Mouse (Mus musculus) induced T-regulatory cell, adult 2 months (primary cell): ENCODE results near the gene Fbxw11.
"Not testable (repeated sequence)": the region's sequence is repeated elsewhere in the genome, so short reads cannot be mapped to it uniquely, and the experiment has no call there.

Source experiments
- DNase-seq: peaks from one replicate; pipeline ENCODE4 v3.0.0-alpha.2; 2012; ENCODE audit warnings: low read depth

Fbxw11 gene

DNA sequence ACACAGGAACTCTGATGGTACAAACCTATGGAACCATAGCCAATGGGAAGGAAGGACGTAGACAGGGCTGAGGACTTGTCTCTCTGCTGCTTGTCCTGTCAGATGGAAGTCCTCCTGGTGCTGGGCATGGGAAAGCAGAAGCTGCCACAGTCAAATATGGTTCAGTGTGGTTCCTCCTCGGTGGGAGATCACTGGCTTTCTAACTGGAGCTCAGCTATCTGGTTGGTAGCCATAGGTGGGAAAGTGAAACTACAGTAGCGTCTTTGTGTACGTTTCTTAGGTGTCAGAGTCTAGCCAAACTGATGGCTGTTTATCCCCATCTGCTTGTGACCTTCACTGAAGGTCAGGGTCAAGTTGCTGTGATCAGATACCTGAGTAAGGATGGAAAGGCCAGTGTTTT lies 29.0 kb downstream of the Fbxw11 start:
- peak; percentile 52 for DNase-seq

GRCm38 (mm10) chr11:32676777-32677176 lies 34.3 kb downstream of the Fbxw11 start:
- no peak for DNase-seq

GRCm38 (mm10) chr11:32677811-32678210 lies 35.3 kb downstream of the Fbxw11 start:
- no peak for DNase-seq

DNA sequence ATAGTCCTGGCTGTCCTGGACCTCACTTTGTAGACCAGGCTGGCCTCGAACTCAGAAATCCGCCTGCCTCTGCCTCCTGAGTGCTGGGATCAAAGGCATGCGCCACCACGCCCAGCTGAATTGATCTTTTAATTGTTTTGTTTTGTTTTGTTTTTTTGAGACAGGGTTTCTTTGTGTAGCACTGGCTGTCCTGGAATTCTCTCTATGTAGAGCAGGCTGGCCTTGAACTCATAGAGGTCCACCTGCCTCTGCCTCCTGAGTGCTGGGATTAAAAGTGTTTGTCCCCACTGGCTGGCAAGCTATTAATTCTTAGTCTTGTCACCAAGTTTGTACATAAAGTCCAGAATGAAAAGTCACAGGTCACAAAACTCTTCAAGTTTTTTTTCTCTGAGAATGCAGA lies 36.6 kb downstream of the Fbxw11 start:
- not testable (repeated sequence) for DNase-seq

GRCm38 (mm10) chr11:32680014-32680413 lies 37.5 kb downstream of the Fbxw11 start:
- no peak for DNase-seq

DNA sequence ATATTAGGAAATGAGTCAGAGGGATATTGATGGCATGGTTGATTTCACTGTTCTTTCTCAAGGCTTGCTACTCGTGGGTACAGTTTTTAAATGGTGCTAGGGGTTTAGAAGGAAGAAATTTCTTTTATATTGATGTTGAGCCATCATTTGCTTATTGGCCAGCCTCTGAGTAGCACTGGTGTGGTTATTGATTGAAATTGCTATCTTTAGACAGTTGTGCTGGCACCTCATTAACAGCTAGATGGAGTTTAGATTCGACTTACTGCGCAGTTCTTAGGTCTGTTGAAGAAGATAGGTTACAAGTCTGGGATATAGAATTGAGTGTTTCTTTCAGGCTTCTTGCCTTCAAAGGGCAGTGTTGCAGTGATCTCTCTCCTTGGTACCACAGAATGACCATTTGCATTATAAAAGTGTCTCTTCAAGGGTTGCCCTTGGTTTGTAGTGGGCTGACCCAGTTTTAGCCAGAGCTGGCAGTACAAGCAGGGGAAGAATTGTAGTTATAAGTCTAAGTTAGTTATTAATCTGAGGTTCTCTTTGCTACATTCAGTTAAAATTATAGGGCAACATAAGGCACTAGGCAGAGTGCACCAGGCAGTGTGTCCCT lies 38.8 kb downstream of the Fbxw11 start:
- no peak for DNase-seq

GRCm38 (mm10) chr11:32682335-32683102 lies 40.0 kb downstream of the Fbxw11 start:
- no peak for DNase-seq

GRCm38 (mm10) chr11:32684690-32685254 lies 42.2 kb downstream of the Fbxw11 start:
- DNase-seq: no peak

- no peak for DNase-seq
These were observed 45.8 kb downstream of the Fbxw11 start for GRCm38 (mm10) chr11:32688245-32688855.

- DNase-seq: no peak
These were observed 47.0 kb downstream of the Fbxw11 start for GRCm38 (mm10) chr11:32689510-32689909.

DNA sequence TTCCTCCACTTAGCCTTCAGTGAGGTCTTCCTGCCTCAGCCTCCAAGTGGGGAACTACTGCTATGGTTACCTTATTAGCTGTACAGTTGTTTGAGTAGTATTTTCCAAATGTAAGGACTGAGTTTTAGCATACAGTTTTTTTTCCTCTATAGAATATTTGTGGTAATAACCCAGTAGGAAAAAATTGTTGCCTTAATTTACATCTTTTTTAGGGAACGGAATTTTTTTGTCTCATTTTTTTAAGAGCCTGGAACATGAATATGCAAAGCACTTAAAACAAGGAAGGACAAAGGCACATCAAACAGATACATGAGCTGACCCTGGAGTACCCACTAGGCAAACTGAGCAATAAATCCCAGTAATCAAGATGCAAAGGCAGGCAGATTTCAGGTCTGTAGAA lies 50.3 kb downstream of the Fbxw11 start:
- DNase-seq: no peak

DNA sequence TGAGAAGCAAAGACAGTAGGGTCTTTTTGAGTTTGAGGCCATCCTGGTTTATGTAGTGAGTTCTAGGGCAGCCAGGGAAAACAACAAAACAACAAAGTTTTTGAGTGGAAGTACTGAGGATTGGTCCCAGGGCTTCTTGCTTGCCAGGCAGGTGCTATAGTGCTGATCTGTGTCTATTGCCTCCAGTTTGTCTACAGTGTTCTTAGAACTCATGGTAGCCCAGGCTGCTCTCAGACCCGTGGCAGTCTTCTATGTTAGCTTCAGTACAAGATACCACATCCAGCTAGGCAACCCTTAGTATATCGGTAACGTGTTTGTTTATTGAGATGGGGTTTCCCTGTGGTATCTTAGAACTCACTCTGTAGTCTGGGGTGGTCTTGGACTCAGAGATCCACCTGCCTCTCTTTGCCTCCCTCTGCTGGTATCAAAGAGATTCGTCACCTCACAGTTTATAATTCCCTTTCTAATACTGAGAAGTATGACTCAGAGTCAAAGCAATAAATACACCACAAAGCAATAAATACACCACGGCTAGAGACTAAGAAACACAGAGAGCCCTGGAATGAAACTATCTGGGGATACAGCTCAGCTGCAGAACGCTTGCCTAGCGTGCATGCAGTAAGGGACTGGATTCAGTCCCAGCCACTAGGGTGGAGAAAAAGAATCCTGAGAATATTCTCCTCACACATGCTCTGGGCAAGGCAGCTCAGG lies 51.1 kb downstream of the Fbxw11 start:
- DNase-seq: peak; percentile 45

DNA sequence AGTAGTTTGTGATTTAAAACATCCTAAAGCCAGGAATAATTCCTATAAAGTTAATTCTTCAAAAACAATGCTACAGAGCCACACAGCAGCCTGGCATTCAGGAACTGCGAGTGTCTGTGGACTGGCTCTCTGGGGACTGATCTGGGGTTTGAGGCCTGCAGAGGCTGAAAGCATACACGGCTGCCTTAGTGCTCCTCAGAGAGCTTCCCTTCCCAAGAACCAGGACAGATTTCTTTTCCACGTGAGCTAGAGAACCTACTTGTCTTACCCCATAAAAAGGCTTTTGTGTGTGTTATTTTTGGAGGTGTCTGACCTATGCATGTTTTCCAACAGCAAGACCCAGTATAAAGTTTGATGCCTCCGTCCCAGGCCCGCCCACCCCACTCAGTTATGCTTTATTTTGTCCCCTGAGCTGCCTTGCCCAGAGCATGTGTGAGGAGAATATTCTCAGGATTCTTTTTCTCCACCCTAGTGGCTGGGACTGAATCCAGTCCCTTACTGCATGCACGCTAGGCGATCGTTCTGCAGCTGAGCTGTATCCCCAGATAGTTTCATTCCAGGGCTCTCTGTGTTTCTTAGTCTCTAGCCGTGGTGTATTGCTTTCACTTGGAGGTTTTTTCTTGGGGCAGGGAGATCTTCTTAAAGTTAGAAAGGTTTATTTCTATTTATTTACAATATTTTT lies 51.9 kb downstream of the Fbxw11 start:
- DNase-seq: not testable (repeated sequence)

DNA sequence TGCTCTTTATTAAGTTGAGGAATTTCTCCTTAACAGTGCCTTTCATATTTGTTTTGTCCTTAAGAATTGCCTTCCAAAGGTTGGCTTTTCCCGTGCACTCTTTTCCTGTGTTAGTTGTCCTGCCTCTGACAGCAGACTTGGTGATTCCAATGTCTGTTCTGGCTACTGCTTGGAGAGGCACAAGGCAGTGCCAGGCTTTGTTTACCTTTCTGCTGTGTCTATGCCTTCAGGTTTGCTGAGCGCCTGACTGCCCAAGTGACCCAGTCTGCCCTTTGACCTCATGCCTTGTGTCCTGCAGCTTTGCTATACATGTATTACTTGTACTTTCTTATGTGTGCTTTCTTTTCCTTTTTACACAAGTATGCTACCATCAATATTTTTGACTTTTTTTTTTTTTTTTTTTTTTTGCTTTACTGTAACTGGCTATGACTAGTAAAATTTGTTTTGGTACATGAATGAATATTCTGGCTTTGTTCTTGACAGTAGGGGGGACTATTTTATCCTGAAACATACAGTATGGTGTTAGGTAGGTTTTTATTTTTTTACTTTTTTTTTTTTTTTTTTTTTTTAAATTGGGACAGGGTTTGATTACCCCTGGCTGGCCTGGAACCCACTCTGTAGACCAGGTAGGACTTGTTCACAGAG lies 54.0 kb downstream of the Fbxw11 start:
- DNase-seq: no peak

- DNase-seq: peak; percentile 31
These were observed 55.2 kb downstream of the Fbxw11 start for GRCm38 (mm10) chr11:32697695-32698094.

- DNase-seq: no peak
These were observed 57.5 kb downstream of the Fbxw11 start for GRCm38 (mm10) chr11:32699913-32700493.

DNA sequence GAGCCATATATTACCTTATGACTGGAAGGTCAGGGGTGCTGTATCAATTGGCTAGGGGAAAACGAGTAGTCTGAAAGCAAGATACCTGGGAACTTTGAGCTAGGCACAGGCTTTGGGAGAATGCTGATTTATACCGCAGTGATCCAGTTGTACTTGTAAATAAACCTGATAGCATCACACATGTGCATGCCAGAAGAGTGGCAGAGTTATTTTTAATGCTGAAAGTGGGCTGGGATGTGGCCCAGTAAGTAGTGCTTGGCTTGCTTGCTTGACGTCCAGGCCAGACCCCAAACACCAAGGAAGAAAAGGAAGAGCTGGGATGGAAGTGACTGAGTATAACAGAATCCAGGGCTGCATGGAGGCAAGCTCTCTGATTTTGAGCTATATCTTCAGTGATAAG lies 59.0 kb downstream of the Fbxw11 start:
- DNase-seq: no peak

DNA sequence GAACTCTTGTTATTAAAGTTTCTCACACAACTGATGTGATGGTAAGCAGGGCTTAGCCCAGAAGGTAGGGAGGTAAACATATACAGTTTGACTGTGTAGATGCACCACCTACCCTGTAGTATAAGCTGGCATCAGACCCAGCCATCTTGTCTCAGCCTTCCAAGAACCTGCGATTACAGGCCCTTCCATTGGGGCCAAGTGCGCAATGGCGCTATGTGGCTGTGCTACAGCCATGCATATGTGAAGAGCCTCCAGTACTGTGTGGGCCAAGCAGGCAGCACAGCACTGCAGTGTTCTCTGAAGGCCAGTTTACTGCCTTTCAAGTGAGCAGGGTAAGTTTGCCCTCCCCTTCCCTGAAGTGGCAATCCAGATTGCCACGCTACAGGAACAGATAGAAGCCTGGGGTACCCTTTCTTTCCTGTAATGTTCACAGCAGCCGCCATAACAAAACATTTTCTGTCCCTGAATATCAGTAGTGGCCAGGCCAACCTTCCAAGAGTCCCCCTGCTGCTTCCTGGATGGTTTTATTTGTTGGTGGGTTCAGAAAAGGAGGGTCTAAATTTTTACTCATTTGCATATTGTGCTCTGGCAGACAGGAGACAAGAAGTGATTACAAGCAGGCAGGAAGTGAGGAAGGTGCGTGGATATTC lies 61.8 kb downstream of the Fbxw11 start:
- no peak for DNase-seq

DNA sequence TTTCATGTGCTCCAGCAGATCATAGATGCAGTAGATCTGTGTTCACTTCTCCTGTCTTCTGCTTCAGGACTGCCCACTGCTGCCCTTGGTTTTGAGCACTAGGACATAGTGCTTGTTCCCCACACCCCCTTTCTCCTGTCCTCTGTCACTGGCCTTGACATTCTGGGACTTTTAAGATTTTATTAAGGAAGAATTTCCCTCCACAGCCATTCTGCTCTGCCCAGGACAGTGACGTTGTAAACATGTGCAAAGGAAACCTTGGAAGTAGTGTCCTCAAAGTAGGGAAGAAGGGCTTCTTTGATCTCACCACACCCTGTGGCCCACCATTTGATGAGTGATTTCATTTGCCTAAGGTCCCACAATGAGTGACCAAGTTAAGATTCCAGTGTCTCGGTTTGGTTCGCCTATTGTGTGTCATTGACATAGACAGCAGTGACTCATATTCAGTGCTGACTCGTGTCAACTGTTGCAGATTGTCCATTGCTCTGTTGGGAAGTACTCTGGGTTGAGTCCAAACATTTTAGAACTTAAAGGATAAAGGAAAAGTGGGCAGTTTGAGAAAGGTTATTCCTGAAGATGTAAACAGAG lies 64.0 kb downstream of the Fbxw11 start:
- no peak for DNase-seq

DNA sequence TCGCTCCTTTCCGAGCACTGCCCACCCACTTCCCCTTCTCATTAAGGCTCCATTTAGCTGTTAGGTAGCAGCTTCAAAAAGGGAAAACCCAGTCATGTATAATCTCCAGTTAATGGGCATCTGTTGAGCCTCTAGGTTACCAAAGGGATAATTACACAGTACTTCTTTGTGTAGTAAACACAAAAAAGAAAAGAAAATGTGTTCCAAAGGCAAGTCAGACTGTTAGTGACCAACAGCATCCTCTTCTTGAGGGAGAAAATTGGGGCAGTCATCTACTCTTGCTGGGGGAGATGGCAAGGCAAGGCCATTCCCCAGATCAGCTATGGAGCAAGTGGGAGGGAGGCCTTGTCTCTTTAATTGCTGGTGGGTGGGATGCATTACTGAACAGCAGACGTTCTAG lies 65.0 kb downstream of the Fbxw11 start:
- DNase-seq: no peak
